Mouse (Mus musculus) right cerebral cortex, postnatal 10 days (tissue): ENCODE measurements around the gene Gsdma2.
"Not testable (repeated sequence)": the region's sequence is repeated elsewhere in the genome, so short reads cannot be mapped to it uniquely, and the experiment has no call there.

Experiments
- DNase-seq, 2 experiments: peaks; one replicate each; pipeline ENCODE4 v3.0.0; 2021; ENCODE audit warnings: low spot score in 2 of 2

Gsdma2 gene

GRCm38 (mm10) chr11:98646459-98646858 is at the start of gene Gsdma2:
Gene Gsdma2 (plus strand): TSS chr11:98646759.
- DNase-seq: no peak

GRCm38 (mm10) chr11:98597363-98597762 is 49.2 kb upstream of the Gsdma2 start:
- DNase-seq: no peak

GRCm38 (mm10) chr11:98597991-98598390 is 48.6 kb upstream of the Gsdma2 start, which contains the start of gene Lrrc3c:
Gene Lrrc3c (plus strand): TSS chr11:98598291.
- no peak for DNase-seq

GRCm38 (mm10) chr11:98598851-98599290 is 47.7 kb upstream of the Gsdma2 start:
- no peak for DNase-seq

GRCm38 (mm10) chr11:98599291-98599690 is 47.3 kb upstream of the Gsdma2 start:
- DNase-seq: no peak

GRCm38 (mm10) chr11:98602090-98602690 is 44.4 kb upstream of the Gsdma2 start:
- peak in 1 of 2 experiments; percentile 19 for DNase-seq

- DNase-seq: no peak
Measured at GRCm38 (mm10) chr11:98603953-98604352, 42.6 kb upstream of the Gsdma2 start.

- not testable (repeated sequence) for DNase-seq
Measured at GRCm38 (mm10) chr11:98604911-98605310, 41.6 kb upstream of the Gsdma2 start.

- DNase-seq: peak; percentile 57 to 59
Measured at GRCm38 (mm10) chr11:98606763-98607162, 39.8 kb upstream of the Gsdma2 start.

GRCm38 (mm10) chr11:98620791-98621190 is 25.8 kb upstream of the Gsdma2 start:
- no peak for DNase-seq

GRCm38 (mm10) chr11:98623981-98624380 is 22.6 kb upstream of the Gsdma2 start:
- DNase-seq: not testable (repeated sequence)

- DNase-seq: not testable (repeated sequence)
Measured at GRCm38 (mm10) chr11:98624381-98624780, 22.2 kb upstream of the Gsdma2 start.

GRCm38 (mm10) chr11:98625611-98626410 is 20.7 kb upstream of the Gsdma2 start, which contains the start of the genes Gm12355 and Gsdma3:
Gene Gm12355 (minus strand): TSS chr11:98625661.
Gene Gsdma3 (plus strand): TSS chr11:98626360.
- DNase-seq: no peak

GRCm38 (mm10) chr11:98628706-98629105 is 17.9 kb upstream of the Gsdma2 start:
- peak in 1 of 2 experiments; percentile 22 for DNase-seq

GRCm38 (mm10) chr11:98630646-98631045 is 15.9 kb upstream of the Gsdma2 start:
- DNase-seq: no peak

GRCm38 (mm10) chr11:98635312-98635970 is 11.1 kb upstream of the Gsdma2 start:
- DNase-seq: not testable (repeated sequence)

- no peak for DNase-seq
Measured at GRCm38 (mm10) chr11:98637501-98637900, 9.1 kb upstream of the Gsdma2 start.

- DNase-seq: no peak
Measured at GRCm38 (mm10) chr11:98640091-98640490, 6.5 kb upstream of the Gsdma2 start.

- DNase-seq: no peak
Measured at GRCm38 (mm10) chr11:98644757-98645156, 1.8 kb upstream of the Gsdma2 start.

GRCm38 (mm10) chr11:98645946-98646345 is 613 bp upstream of the Gsdma2 start:
- DNase-seq: no peak

- not testable (repeated sequence) for DNase-seq
Measured at GRCm38 (mm10) chr11:98655076-98655475, 8.5 kb downstream of the Gsdma2 start.

GRCm38 (mm10) chr11:98660517-98660916 is 14.0 kb downstream of the Gsdma2 start:
- peak; percentile 76 to 82 for DNase-seq
